Mouse (Mus musculus): ENCODE data around the gene Eng. TPM values are rescaled to one million over a fixed set of nuclear protein-coding genes. Genes with fewer than 3 reads are reported as not detected.

Eng gene
- total and polyA plus RNA-seq, 3 experiments: 0.08 to 0.47 (median 0.13) TPM

DNA sequence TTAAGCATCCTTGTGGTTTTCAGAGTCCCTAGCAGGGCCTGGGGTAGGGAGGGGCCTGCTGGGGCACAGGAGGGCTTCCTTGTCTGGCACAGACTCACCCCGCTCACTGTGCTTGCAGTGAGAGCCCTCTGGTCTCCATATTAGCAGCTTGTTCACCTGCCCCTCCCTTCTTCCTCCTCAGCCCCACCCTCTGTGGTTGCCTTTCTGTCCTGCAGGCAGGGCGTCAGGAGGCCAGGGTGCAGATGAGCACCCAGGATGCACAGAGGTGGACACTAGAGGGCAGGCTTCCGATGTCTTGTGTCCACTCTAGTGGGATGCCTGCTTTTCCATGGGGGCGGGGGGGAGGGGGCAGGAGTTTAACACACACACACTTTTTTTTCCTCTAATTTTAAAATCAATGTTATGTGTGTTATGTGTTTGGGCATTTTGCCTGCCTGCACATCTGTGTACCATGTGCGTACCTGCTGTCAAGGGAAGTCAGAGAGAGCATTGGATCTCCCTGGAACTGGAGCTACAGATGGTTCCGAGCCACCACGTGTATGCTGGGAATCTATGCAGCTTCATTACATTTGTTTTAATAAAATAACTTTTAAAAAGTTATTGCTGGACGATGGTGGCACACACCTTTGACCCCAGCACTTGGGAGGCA, 44.9 kb upstream of the Eng start:
- no peak overlapping the region for H3K9ac ChIP-seq (ENCODE audit: insufficient read depth, low read depth)

DNA sequence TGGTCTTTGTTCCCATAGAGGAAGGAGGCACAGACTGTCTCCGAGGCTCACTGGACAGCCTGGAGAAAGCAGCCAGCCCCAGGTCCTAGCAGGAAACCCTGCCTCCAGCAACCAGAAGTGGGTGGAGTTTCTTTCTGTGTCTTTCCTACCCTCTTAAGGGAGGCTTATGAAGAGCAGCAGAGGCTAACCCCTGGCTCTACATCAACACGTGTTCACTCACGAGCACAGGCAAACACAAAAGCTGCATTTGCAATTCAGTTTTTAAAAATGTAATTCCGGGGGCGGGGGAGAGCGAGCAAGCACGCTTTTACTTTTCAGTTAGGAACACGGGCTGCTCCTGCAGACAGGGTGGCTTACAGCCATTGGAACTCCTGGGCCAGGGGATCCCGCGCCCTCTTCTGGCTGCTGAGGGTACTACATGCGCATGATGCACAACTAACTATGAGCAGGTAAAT, 43.8 kb upstream of the Eng start:
- H3K27ac ChIP-seq (ENCODE audit: insufficient read depth, low read depth): no peak overlapping the region

More for the DNA sequence above, 44.9 kb upstream of the Eng start:
- no peak overlapping the region for H3K4me2 ChIP-seq (ENCODE audit: insufficient read depth, low read depth, poor library complexity, severe bottlenecking)
- H3K79me2 ChIP-seq (replicated peaks; ENCODE audit: control insufficient read depth, extremely low read depth, insufficient read depth, poor library complexity, severe bottlenecking): no peaks in the 10 kb centered on the region
- H3K27me3 ChIP-seq (replicated peaks): no peaks in the 10 kb centered on the region
- dilution Hi-C loops (cut with MboI; ENCODE audit: extremely low pct_ligation_motif_present, extremely low pct_unique_long_range_greater_than_20kb, low sequenced_read_pairs): no loop called here
- H3K4me1 ChIP-seq (ENCODE audit: control insufficient read depth in 1 of 2, insufficient read depth in 2 of 2): peaks cover 0 to 25% of the 10 kb centered on the region in 2 experiments; a peak in 2 of 4 replicates
- in situ Hi-C loops (cut with MboI; ENCODE audit: low pct_ligation_motif_present, low pct_unique_long_range_greater_than_20kb, low sequenced_read_pairs): no loop called here
- no peak overlapping the region for H3K4me3 ChIP-seq (replicated peaks in 1 of 3; ENCODE audit: low read depth in 2 of 3, low read length in 2 of 3, poor library complexity in 1 of 3)
- H3K36me3 ChIP-seq (replicated peaks in 1 of 2; ENCODE audit: control insufficient read depth in 1 of 2, insufficient read depth in 1 of 2, low read length in 1 of 2): peaks cover 20 to 44% of the 10 kb centered on the region in 2 experiments
- no peak overlapping the region for H3K27ac ChIP-seq (ENCODE audit: insufficient read depth, low read depth)
- no peak for TF ChIP-seq USF2 (conservative IDR thresholded peaks at IDR 0.05; ENCODE audit: low read depth, low read length)
- peak in 1 of 2 experiments; percentile 59; a peak in 2 of 4 replicates for TF ChIP-seq CTCF (conservative IDR thresholded peaks at IDR 0.05 in 1 of 2, IDR thresholded peaks at IDR 0.05 in 1 of 2; ENCODE audit: low read depth in 2 of 2, low read length in 2 of 2)
- DNase-seq (ENCODE audit: extremely low read depth): peak; percentile 69
- H3K9me3 ChIP-seq (replicated peaks; ENCODE audit: low read length): no peaks in the 10 kb centered on the region

More for the DNA sequence above, 43.8 kb upstream of the Eng start:
- Histone ChIP-seq H3K4me1 (ENCODE audit: control insufficient read depth in 1 of 2, insufficient read depth in 2 of 2) (peaks cover 0 to 26% of the 10 kb centered on the region in 2 experiments; a peak in 2 of 4 replicates), H3K27me3 (replicated peaks) (no peaks in the 10 kb centered on the region), H3K36me3 (replicated peaks in 1 of 2; ENCODE audit: control insufficient read depth in 1 of 2, insufficient read depth in 1 of 2, low read length in 1 of 2) (peaks cover 10 to 33% of the 10 kb centered on the region in 2 experiments), H3K9ac (ENCODE audit: insufficient read depth, low read depth) (no peak overlapping the region), H3K79me2 (replicated peaks; ENCODE audit: control insufficient read depth, extremely low read depth, insufficient read depth, poor library complexity, severe bottlenecking) (no peaks in the 10 kb centered on the region), H3K9me3 (replicated peaks; ENCODE audit: low read length) (no peaks in the 10 kb centered on the region), H3K4me2 (ENCODE audit: insufficient read depth, low read depth, poor library complexity, severe bottlenecking) (no peak overlapping the region), H3K4me3 (replicated peaks in 1 of 3; ENCODE audit: low read depth in 2 of 3, low read length in 2 of 3, poor library complexity in 1 of 3) (no peak overlapping the region)
- DNase-seq (ENCODE audit: extremely low read depth): peak; percentile 77
- in situ Hi-C loops (cut with MboI; ENCODE audit: low pct_ligation_motif_present, low pct_unique_long_range_greater_than_20kb, low sequenced_read_pairs): no loop called here
- dilution Hi-C loops (cut with MboI; ENCODE audit: extremely low pct_ligation_motif_present, extremely low pct_unique_long_range_greater_than_20kb, low sequenced_read_pairs): no loop called here
- 0 out of 2 replicates have a peak, but pooled peaks have one; percentile 18 for TF ChIP-seq HCFC1 (IDR thresholded peaks at IDR 0.05; ENCODE audit: low read depth, low read length)
- TF ChIP-seq ZC3H11A (IDR thresholded peaks at IDR 0.05; ENCODE audit: low read depth, low read length): no peak
- TF ChIP-seq MEF2A (IDR thresholded peaks at IDR 0.05; ENCODE audit: borderline replicate concordance, low read depth, low read length): no peak
- TF ChIP-seq E2F4 (IDR thresholded peaks at IDR 0.05; ENCODE audit: insufficient replicate concordance, low read depth, low read length): no peak
- TF ChIP-seq NELFE (IDR thresholded peaks at IDR 0.05; ENCODE audit: low read depth, low read length): 0 out of 2 replicates have a peak, but pooled peaks have one; percentile 8
- TF ChIP-seq ZMIZ1 (IDR thresholded peaks at IDR 0.05; ENCODE audit: low read depth, low read length): no peak
- no peak for TF ChIP-seq NRF1 (IDR thresholded peaks at IDR 0.05; ENCODE audit: low read depth, low read length)
- no peak for TF ChIP-seq MAZ (IDR thresholded peaks at IDR 0.05; ENCODE audit: low read depth, low read length)
- no peak for TF ChIP-seq JUND (conservative IDR thresholded peaks at IDR 0.05; ENCODE audit: low read depth, low read length)
- peak; percentile 35 for TF ChIP-seq RAD21 (IDR thresholded peaks at IDR 0.05; ENCODE audit: low read depth, low read length)
- peak; percentile 66 for TF ChIP-seq SMC3 (IDR thresholded peaks at IDR 0.05; ENCODE audit: low read depth, low read length)
- peak; percentile 20; the same call in 1 of the 2 replicates for TF ChIP-seq MYC (IDR thresholded peaks at IDR 0.05; ENCODE audit: low read depth, low read length)
- TF ChIP-seq GABPA (IDR thresholded peaks at IDR 0.05; ENCODE audit: insufficient replicate concordance, low read depth, low read length): no peak
- no peak for TF ChIP-seq CHD1 (IDR thresholded peaks at IDR 0.05; ENCODE audit: low read depth, low read length)
- no peak for TF ChIP-seq USF1 (IDR thresholded peaks at IDR 0.05; ENCODE audit: low read depth, low read length)
- no peak for TF ChIP-seq ETS1 (conservative IDR thresholded peaks at IDR 0.05; ENCODE audit: low read depth, low read length)
- no peak for TF ChIP-seq POLR2A (IDR thresholded peaks at IDR 0.05; ENCODE audit: low read depth, low read length)
- no peak for TF ChIP-seq ZKSCAN1 (IDR thresholded peaks at IDR 0.05; ENCODE audit: borderline replicate concordance, low read depth, low read length)
- TF ChIP-seq CTCF (conservative IDR thresholded peaks at IDR 0.05 in 1 of 2, IDR thresholded peaks at IDR 0.05 in 1 of 2; ENCODE audit: low read depth in 2 of 2, low read length in 2 of 2): peak; percentile 76 to 79
- TF ChIP-seq ZNF384 (IDR thresholded peaks at IDR 0.05; ENCODE audit: low read depth, low read length): no peak
- TF ChIP-seq USF2 (conservative IDR thresholded peaks at IDR 0.05; ENCODE audit: low read depth, low read length): no peak
- no peak for TF ChIP-seq RCOR1 (conservative IDR thresholded peaks at IDR 0.05; ENCODE audit: low read depth, low read length)
- no peak for TF ChIP-seq IRF4 (IDR thresholded peaks at IDR 0.05; ENCODE audit: low read depth, low read length)
- TF ChIP-seq ELF1 (IDR thresholded peaks at IDR 0.05; ENCODE audit: low read depth, low read length): no peak
- no peak for TF ChIP-seq TBP (conservative IDR thresholded peaks at IDR 0.05; ENCODE audit: low read depth, low read length)
